In genomic region chr2:154454605-154455004, GRCm38 (mm10) we compare ENCODE assay signal across 10 mouse cellular contexts. TPM values are rescaled to one million over a fixed set of nuclear protein-coding genes. Genes with fewer than 3 reads are reported as not detected.
DNase-seq lines count a peak whose midpoint lies in the region; ATAC-seq and TF ChIP-seq lines count a peak whose summit lies in the region.
"Had no signal": no experiment of that assay in that cellular context is flagged by ENCODE, and none has a peak within 500 bp of the region (broad histone marks: within the 10 kb centered on the region; RNA-seq: fewer than 3 reads in every experiment).

No protein-coding gene starts in this region.

- H3K4me2 ChIP-seq in heart, embryonic 15.5 days = no peak overlapping the region
- no peak overlapping the region for H3K4me2 ChIP-seq in heart, embryonic 16.5 days (ENCODE audit: low read depth, low read length)
- peak overlapping the region; percentile 88 for H3K4me2 ChIP-seq in myocyte (ENCODE audit: low read depth)

- no peaks in the 10 kb centered on the region for H3K27me3 ChIP-seq in heart, embryonic 15.5 days
- H3K27me3 ChIP-seq in heart, adult 2 months (ENCODE audit: control insufficient read depth, insufficient read depth, low read length) = no peaks in the 10 kb centered on the region
- no peaks in the 10 kb centered on the region for H3K27me3 ChIP-seq in heart, embryonic 16.5 days (ENCODE audit: control insufficient read depth, insufficient read depth, low read length)
- H3K27me3 ChIP-seq in myocyte (ENCODE audit: control insufficient read depth, insufficient read depth, insufficient read length) = no peaks in the 10 kb centered on the region

- TF ChIP-seq POLR2A in heart, adult 2 months (IDR thresholded peaks at IDR 0.05; ENCODE audit: insufficient read depth, low read depth, low read length) = no peak
- TF ChIP-seq POLR2A in brain, embryonic 14.5 days (IDR thresholded peaks at IDR 0.05; ENCODE audit: borderline replicate concordance, extremely low read depth, insufficient read depth, insufficient read length, poor library complexity, severe bottlenecking) = no peak
- TF ChIP-seq POLR2A in myocyte (IDR thresholded peaks at IDR 0.05; ENCODE audit: insufficient read length, low read depth) = no peak

- H3K9me3 ChIP-seq in heart, embryonic 15.5 days (replicated peaks) = no peaks in the 10 kb centered on the region
- no peaks in the 10 kb centered on the region for H3K9me3 ChIP-seq in heart, embryonic 16.5 days (replicated peaks; ENCODE audit: control insufficient read depth, low read length)

- TF ChIP-seq CTCF in heart, adult 2 months (IDR thresholded peaks at IDR 0.05) = no peak
- no peak for TF ChIP-seq CTCF in brain, embryonic 14.5 days (IDR thresholded peaks at IDR 0.05; ENCODE audit: borderline replicate concordance, extremely low read depth, insufficient read depth, insufficient read length)

- no peak overlapping the region for H3ac ChIP-seq in myocyte (ENCODE audit: control insufficient read depth, insufficient read length)

- DNase-seq in heart, adult 2 months = no peak
- DNase-seq in brain, embryonic 14.5 days (ENCODE audit: low read depth) = peak; percentile 82
- no peak for DNase-seq in cerebellum, postnatal 14 days
- no peak for DNase-seq in layer of hippocampus, postnatal 36 days
- DNase-seq in thymus, postnatal 0 days (ENCODE audit: low spot score) = no peak
- DNase-seq: lung, embryonic 14.5 days; right cerebral cortex, postnatal 14 days had no signal

- peak overlapping the region; percentile 50 for H3K27ac ChIP-seq in heart, embryonic 15.5 days
- no peak overlapping the region for H3K27ac ChIP-seq in heart, adult 2 months
- H3K27ac ChIP-seq in heart, embryonic 16.5 days (ENCODE audit: low read length) = peak overlapping the region; percentile 51; the same call in 1 of the 2 replicates

- 50% methylated on average over 3 of the region's 3 CpGs for WGBS in heart, embryonic 15.5 days
- 80% methylated on average over 3 of the region's 3 CpGs for WGBS in heart, adult 2 months
- 41% methylated on average over 3 of the region's 3 CpGs for WGBS in heart, embryonic 16.5 days

- no peak for ATAC-seq in heart, embryonic 15.5 days (replicated peaks; ENCODE audit: insufficient number of reproducible peaks, insufficient read depth, low FRiP score, low read depth)
- no peak for ATAC-seq in heart, embryonic 16.5 days (replicated peaks; ENCODE audit: extremely low read depth, insufficient read depth, low FRiP score)

- peaks cover 3% of the 10 kb centered on the region; the same call in 1 of the 2 replicates for H3K79me2 ChIP-seq in heart, adult 2 months (replicated peaks; ENCODE audit: control insufficient read depth, insufficient read depth, low read length)
- H3K79me2 ChIP-seq in myocyte (ENCODE audit: control insufficient read depth, insufficient read depth) = peaks cover 84% of the 10 kb centered on the region

- intact Hi-C loops in heart, adult 2 months (cut with DNase I) = no loop called here

- peaks cover 27% of the 10 kb centered on the region for H3K4me1 ChIP-seq in heart, embryonic 15.5 days (replicated peaks)
- H3K4me1 ChIP-seq in heart, adult 2 months (ENCODE audit: control insufficient read depth, insufficient read depth, low read length) = peaks cover 3% of the 10 kb centered on the region
- peaks cover 20% of the 10 kb centered on the region for H3K4me1 ChIP-seq in heart, embryonic 16.5 days (ENCODE audit: control insufficient read depth, insufficient read depth, low read length)

- no peak overlapping the region for H3K9ac ChIP-seq in heart, embryonic 15.5 days
- H3K9ac ChIP-seq in heart, adult 2 months (ENCODE audit: low read depth, low read length) = no peak overlapping the region
- H3K9ac ChIP-seq in heart, embryonic 16.5 days (ENCODE audit: low read length) = no peak overlapping the region
- H3K9ac ChIP-seq: lung, embryonic 14.5 days had no signal

- H3K36me3 ChIP-seq in heart, embryonic 15.5 days = no peaks in the 10 kb centered on the region
- H3K36me3 ChIP-seq in heart, adult 2 months (ENCODE audit: control insufficient read depth, insufficient read depth, low read length) = peaks cover 4% of the 10 kb centered on the region; the same call in 1 of the 2 replicates
- H3K36me3 ChIP-seq in heart, embryonic 16.5 days (ENCODE audit: control insufficient read depth, insufficient read depth) = no peaks in the 10 kb centered on the region
- no peaks in the 10 kb centered on the region for H3K36me3 ChIP-seq in myocyte (ENCODE audit: control insufficient read depth, insufficient read depth)

- TF ChIP-seq EP300 in heart, adult 2 months (IDR thresholded peaks at IDR 0.05; ENCODE audit: insufficient read depth, low read depth, low read length) = no peak

- no peak overlapping the region for H3K4me3 ChIP-seq in heart, embryonic 15.5 days
- no peak overlapping the region for H3K4me3 ChIP-seq in heart, adult 2 months
- H3K4me3 ChIP-seq in heart, embryonic 16.5 days (ENCODE audit: low read length) = no peak overlapping the region
- no peak overlapping the region for H3K4me3 ChIP-seq in myocyte

TF ChIP-seq in myocyte, 11 proteins besides CTCF, POLR2A, EP300 and RAD21:
- TF ChIP-seq MYOG (IDR thresholded peaks at IDR 0.05; ENCODE audit: control insufficient read depth in 1 of 3, insufficient read depth in 1 of 3, insufficient read length in 2 of 3, low read depth in 2 of 3) (no peak), USF1 (IDR thresholded peaks at IDR 0.05; ENCODE audit: low read depth) (no peak), MAX (IDR thresholded peaks at IDR 0.05; ENCODE audit: low read depth) (no peak), SRF (IDR thresholded peaks at IDR 0.05; ENCODE audit: control insufficient read depth, insufficient read length, low read depth) (no peak), TCF3 (IDR thresholded peaks at IDR 0.05; ENCODE audit: insufficient read length, low read depth) (no peak), MYOD1 (IDR thresholded peaks at IDR 0.05; ENCODE audit: control insufficient read depth in 1 of 3, insufficient read length in 2 of 3, low read depth in 2 of 3) (no peak), E2F4 (IDR thresholded peaks at IDR 0.05; ENCODE audit: insufficient read depth) (no peak), REST (IDR thresholded peaks at IDR 0.05; ENCODE audit: insufficient read depth, insufficient read length) (no peak)

RNA-seq across cellular contexts. Expression of gene Cbfa2t2, which starts 18.3 kb away (rescaled TPM):
- polyA plus RNA-seq in heart, embryonic 15.5 days (2015; fragmentation: Nextera tagmentation; extraction: Ambion mirVana) = 25.9 and 31.0 TPM in 2 replicates
- total RNA-seq in heart, adult 2 months (2021) = 10 to 100 TPM; 15.6 to 17.3 TPM
- 7.8 and 14.4 TPM in 2 replicates for polyA plus RNA-seq in heart, adult 2 months (2012; rRNA removed)
- polyA plus RNA-seq in brain, embryonic 14.5 days (2012; rRNA removed) = 46.3 and 51.1 TPM in 2 replicates
- 28.5 and 29.7 TPM in 2 replicates for polyA plus RNA-seq in heart, embryonic 16.5 days (2015; fragmentation: Nextera tagmentation; extraction: Ambion mirVana)
- 7.5 TPM for polyA plus RNA-seq in myocyte (2012; fragmentation: generic; extraction: Trizol)
- total RNA-seq in layer of hippocampus, postnatal 36 days (2021) = 10 to 100 TPM; 49.7 to 57.7 TPM
- polyA plus RNA-seq in thymus, postnatal 0 days (2015; fragmentation: Nextera tagmentation; extraction: Ambion mirVana) = 23.7 and 25.4 TPM in 2 replicates

RNA-seq across cellular contexts. Expression of gene Snta1, which starts 46.7 kb away (rescaled TPM):
- 53.2 and 54.3 TPM in 2 replicates for polyA plus RNA-seq in heart, embryonic 15.5 days (2015; fragmentation: Nextera tagmentation; extraction: Ambion mirVana)
- total RNA-seq in heart, adult 2 months (2021) = 10 to 100 TPM; 73.6 to 95.0 TPM
- 64.8 and 66.0 TPM in 2 replicates for polyA plus RNA-seq in heart, adult 2 months (2012; rRNA removed)
- 9.9 and 11.6 TPM in 2 replicates for polyA plus RNA-seq in brain, embryonic 14.5 days (2012; rRNA removed)
- polyA plus RNA-seq in heart, embryonic 16.5 days (2015; fragmentation: Nextera tagmentation; extraction: Ambion mirVana) = 57.8 and 61.8 TPM in 2 replicates
- 61.7 TPM for polyA plus RNA-seq in myocyte (2012; fragmentation: generic; extraction: Trizol)
- total RNA-seq in layer of hippocampus, postnatal 36 days (2021) = 10 to 100 TPM; 42.3 to 48.0 TPM
- polyA plus RNA-seq in thymus, postnatal 0 days (2015; fragmentation: Nextera tagmentation; extraction: Ambion mirVana) = 2.6 TPM in 2 replicates
